In genomic region chr15:89169431-89169830, GRCm38 (mm10) we compare ENCODE assay signal across 8 mouse cellular contexts. TPM values are rescaled to one million over a fixed set of nuclear protein-coding genes. Genes with fewer than 3 reads are reported as not detected.
DNase-seq lines count a peak whose midpoint lies in the region; ATAC-seq and TF ChIP-seq lines count a peak whose summit lies in the region.

No protein-coding gene starts in this region.

- H3K27ac ChIP-seq in hindbrain, postnatal 0 days, result peak overlapping the region; percentile 28
- H3K27ac ChIP-seq in stomach, embryonic 14.5 days (ENCODE audit: low read length), result peak overlapping the region; percentile 78

- peak overlapping the region; percentile 28 for H3K4me2 ChIP-seq in hindbrain, postnatal 0 days (ENCODE audit: low read depth, low read length)
- H3K4me2 ChIP-seq in stomach, embryonic 14.5 days (replicated peaks; ENCODE audit: low read depth, low read length), result peak overlapping the region; percentile 28

- WGBS in hindbrain, postnatal 0 days, result 3% methylated on average over 10 of the region's 10 CpGs
- 1% methylated on average over 10 of the region's 10 CpGs for WGBS in stomach, embryonic 14.5 days

- ATAC-seq in hindbrain, postnatal 0 days, result peak; percentile 63
- ATAC-seq in stomach, embryonic 14.5 days (ENCODE audit: insufficient number of reproducible peaks, insufficient read depth, low FRiP score, low read depth), result peak; percentile 74

- DNase-seq in WW6 (ENCODE audit: low read depth, low spot score), result peak; percentile 47
- DNase-seq in embryo, embryonic 10 days (ENCODE audit: low spot score), result peak; percentile 91
- peak; percentile 68 to 76 for DNase-seq in gastrocnemius, adult 8-10 months (ENCODE audit: low spot score in 2 of 2)
- peak; percentile 82 for DNase-seq in hindbrain, postnatal 0 days (ENCODE audit: low spot score)
- peak; percentile 71 to 90 for DNase-seq in left cerebral cortex, adult 9 months (ENCODE audit: low spot score in 2 of 2)
- DNase-seq in mesoderm, embryonic 11.5 days (ENCODE audit: low read depth, low spot score), result peak; percentile 93
- DNase-seq in thymus, postnatal 4 days, result no peak

- H3K4me1 ChIP-seq in hindbrain, postnatal 0 days (ENCODE audit: insufficient read depth, low read length), result peaks cover 39% of the 10 kb centered on the region
- peaks cover 44% of the 10 kb centered on the region for H3K4me1 ChIP-seq in stomach, embryonic 14.5 days (ENCODE audit: control insufficient read depth, insufficient read depth, low read length)

- no peak overlapping the region for H3K4me3 ChIP-seq in hindbrain, postnatal 0 days (ENCODE audit: low read length)
- H3K4me3 ChIP-seq in stomach, embryonic 14.5 days (ENCODE audit: low read depth, low read length), result no peak overlapping the region

- 0 out of 2 replicates have a peak, but pooled peaks have one; percentile 7 for TF ChIP-seq CTCF in hindbrain, postnatal 0 days (IDR thresholded peaks at IDR 0.05; ENCODE audit: low read depth)

- H3K9me3 ChIP-seq in hindbrain, postnatal 0 days (ENCODE audit: low read length), result no peaks in the 10 kb centered on the region
- H3K9me3 ChIP-seq in stomach, embryonic 14.5 days (ENCODE audit: control insufficient read depth, low read depth, low read length), result no peaks in the 10 kb centered on the region

- H3K27me3 ChIP-seq in hindbrain, postnatal 0 days (ENCODE audit: insufficient read depth, low read length), result no peaks in the 10 kb centered on the region
- H3K27me3 ChIP-seq in stomach, embryonic 14.5 days (ENCODE audit: control insufficient read depth, insufficient read depth, low read length), result no peaks in the 10 kb centered on the region

- 0 out of 2 replicates have a peak overlapping the region, but pooled peaks have one; percentile 5 for H3K9ac ChIP-seq in hindbrain, postnatal 0 days (replicated peaks; ENCODE audit: low read length)
- H3K9ac ChIP-seq in stomach, embryonic 14.5 days (replicated peaks; ENCODE audit: low read depth, low read length), result no peak overlapping the region

- peaks cover 36% of the 10 kb centered on the region for H3K36me3 ChIP-seq in hindbrain, postnatal 0 days (ENCODE audit: insufficient read depth, low read length)
- H3K36me3 ChIP-seq in stomach, embryonic 14.5 days (ENCODE audit: control insufficient read depth, insufficient read depth, low read length), result peaks cover 40% of the 10 kb centered on the region

RNA-seq across cellular contexts. Expression of gene Plxnb2, which starts 11.2 kb away (rescaled TPM):
- 1 to 10 TPM; 4.5 to 6.3 (median 5.3) TPM for total RNA-seq in gastrocnemius, adult 8-10 months (2022)
- total RNA-seq in hindbrain, postnatal 0 days (2014; rRNA removed), result 239 and 274 TPM in 2 replicates
- 64.1 and 64.7 TPM in 2 replicates for polyA plus RNA-seq in hindbrain, postnatal 0 days (2015; fragmentation: Nextera tagmentation; extraction: Ambion mirVana)
- polyA plus RNA-seq in stomach, embryonic 14.5 days (2014; fragmentation: Nextera tagmentation; extraction: Ambion mirVana), result 146 and 147 TPM in 2 replicates

RNA-seq across cellular contexts. Expression of gene Mapk11, which starts 20.0 kb away (rescaled TPM):
- total RNA-seq in gastrocnemius, adult 8-10 months (2022), result 1 to 10 TPM in 2 of 4 experiments, under 1 TPM in 2; 0.70 to 1.3 (median 0.97) TPM
- total RNA-seq in hindbrain, postnatal 0 days (2014; rRNA removed), result 19.7 and 30.6 TPM in 2 replicates
- polyA plus RNA-seq in hindbrain, postnatal 0 days (2015; fragmentation: Nextera tagmentation; extraction: Ambion mirVana), result 15.8 and 17.8 TPM in 2 replicates
- 6.5 and 7.9 TPM in 2 replicates for polyA plus RNA-seq in stomach, embryonic 14.5 days (2014; fragmentation: Nextera tagmentation; extraction: Ambion mirVana)

RNA-seq across cellular contexts. Expression of gene Dennd6b, which starts 26.9 kb away (rescaled TPM):
- 1 to 10 TPM; 8.3 to 9.4 (median 9.2) TPM for total RNA-seq in gastrocnemius, adult 8-10 months (2022)
- 73.9 and 79.9 TPM in 2 replicates for total RNA-seq in hindbrain, postnatal 0 days (2014; rRNA removed)
- 60.1 and 62.2 TPM in 2 replicates for polyA plus RNA-seq in hindbrain, postnatal 0 days (2015; fragmentation: Nextera tagmentation; extraction: Ambion mirVana)
- 16.4 and 17.6 TPM in 2 replicates for polyA plus RNA-seq in stomach, embryonic 14.5 days (2014; fragmentation: Nextera tagmentation; extraction: Ambion mirVana)

RNA-seq across cellular contexts. Expression of gene Mapk12, which starts 28.9 kb away (rescaled TPM):
- total RNA-seq in gastrocnemius, adult 8-10 months (2022), result 100 to 1,000 TPM; 123 to 153 (median 139) TPM
- 3.3 and 4.8 TPM in 2 replicates for total RNA-seq in hindbrain, postnatal 0 days (2014; rRNA removed)
- 2.6 and 5.1 TPM in 2 replicates for polyA plus RNA-seq in hindbrain, postnatal 0 days (2015; fragmentation: Nextera tagmentation; extraction: Ambion mirVana)
- 4.4 and 5.2 TPM in 2 replicates for polyA plus RNA-seq in stomach, embryonic 14.5 days (2014; fragmentation: Nextera tagmentation; extraction: Ambion mirVana)

RNA-seq across cellular contexts. Expression of gene Hdac10, which starts 40.9 kb away (rescaled TPM):
- total RNA-seq in gastrocnemius, adult 8-10 months (2022), result 1 to 10 TPM; 5.4 to 8.2 (median 7.2) TPM
- 23.5 and 27.1 TPM in 2 replicates for total RNA-seq in hindbrain, postnatal 0 days (2014; rRNA removed)
- polyA plus RNA-seq in hindbrain, postnatal 0 days (2015; fragmentation: Nextera tagmentation; extraction: Ambion mirVana), result 19.0 and 19.8 TPM in 2 replicates
- 15.0 and 19.6 TPM in 2 replicates for polyA plus RNA-seq in stomach, embryonic 14.5 days (2014; fragmentation: Nextera tagmentation; extraction: Ambion mirVana)

Comparison
In these comparisons a context has a peak if more than half of its experiments do, and no peak if none do; other contexts are left out.
1. RNA of gene Plxnb2, which starts 11.2 kb away (total RNA-seq): 239 to 274 TPM in hindbrain, postnatal 0 days; 4.5 to 6.3 TPM in gastrocnemius, adult 8-10 months; every median in the first group is over 10 times any median in the second.